Mouse (Mus musculus): Measurements from ENCODE around the gene Opn4. TPM values are rescaled to one million over a fixed set of nuclear protein-coding genes. Genes with fewer than 3 reads are reported as not detected.

Gene Opn4
- polyA plus RNA-seq, 1 experiment from 2014 or later, result 4.1 TPM

DNA sequence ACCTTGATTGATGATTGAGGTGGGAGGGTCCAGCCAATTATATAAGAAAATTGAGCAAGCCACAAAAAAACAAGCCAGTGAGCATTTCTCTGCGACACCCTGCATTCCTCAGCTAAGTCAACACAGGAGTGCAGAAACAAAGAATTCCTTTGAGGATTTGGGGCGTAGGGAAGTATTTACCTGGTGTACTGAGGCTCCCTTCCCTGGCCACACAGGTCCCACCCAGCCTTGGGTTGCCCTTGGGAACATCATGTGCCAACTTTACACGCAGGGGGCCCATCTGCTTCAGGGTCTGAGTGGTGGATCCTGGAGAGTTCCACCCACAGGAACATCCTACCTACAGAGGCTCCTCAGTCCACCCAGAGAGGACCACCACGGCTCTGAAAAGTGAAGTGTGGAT, 15.7 kb upstream of the Opn4 start:
- no peaks in the 10 kb centered on the region for H3K9me3 ChIP-seq
- peaks cover 21% of the 10 kb centered on the region for H3K27me3 ChIP-seq (ENCODE audit: insufficient read depth, poor library complexity, severe bottlenecking)
- 46% methylated on average over 4 of the region's 4 CpGs for WGBS
- H3K4me3 ChIP-seq, result no peak overlapping the region
- no peak for DNase-seq (ENCODE audit: low spot score)
- no peaks in the 10 kb centered on the region for H3K36me3 ChIP-seq
- peaks cover 18% of the 10 kb centered on the region for H3K4me1 ChIP-seq
- H3K27ac ChIP-seq, result no peak overlapping the region

- Histone ChIP-seq H3K9me3 (no peaks in the 10 kb centered on the region), H3K4me1 (peaks cover 16% of the 10 kb centered on the region), H3K4me3 (peak overlapping the region; percentile 54), H3K36me3 (no peaks in the 10 kb centered on the region), H3K27ac (peak overlapping the region; percentile 62), H3K27me3 (ENCODE audit: insufficient read depth, poor library complexity, severe bottlenecking) (peaks cover 21% of the 10 kb centered on the region)
- no peak for DNase-seq (ENCODE audit: low spot score)
- WGBS, result 4% methylated on average over 13 of the region's 13 CpGs
These were observed 15.1 kb upstream of the Opn4 start for GRCm38 (mm10) chr14:34615082-34615481.

DNA sequence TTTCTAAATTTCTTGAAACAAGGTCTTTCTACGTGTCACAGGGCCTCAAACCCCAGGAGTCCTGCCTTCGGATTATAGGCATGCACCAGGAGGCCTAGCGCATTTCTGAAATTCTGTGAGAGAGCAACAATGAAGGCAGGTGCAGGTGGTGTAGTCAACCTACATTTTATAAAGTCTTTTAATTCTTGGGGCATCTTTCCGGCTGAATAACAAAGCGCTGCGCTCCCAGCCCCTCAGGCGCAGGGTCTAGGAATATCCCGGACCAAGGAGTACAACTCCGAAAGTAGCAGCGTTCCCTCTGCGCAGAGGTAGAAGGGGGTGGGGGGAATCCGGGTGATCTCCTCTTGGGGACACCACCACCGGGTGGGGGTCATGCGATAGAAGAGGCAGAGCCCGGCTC, 14.6 kb upstream of the Opn4 start:
- Histone ChIP-seq H3K9me3 (no peaks in the 10 kb centered on the region), H3K27me3 (ENCODE audit: insufficient read depth, poor library complexity, severe bottlenecking) (peaks cover 21% of the 10 kb centered on the region), H3K4me3 (peak overlapping the region; percentile 54), H3K4me1 (peaks cover 16% of the 10 kb centered on the region), H3K27ac (peak overlapping the region; percentile 62), H3K36me3 (no peaks in the 10 kb centered on the region)
- DNase-seq (ENCODE audit: low spot score), result no peak
- 9% methylated on average over 15 of the region's 15 CpGs for WGBS

DNA sequence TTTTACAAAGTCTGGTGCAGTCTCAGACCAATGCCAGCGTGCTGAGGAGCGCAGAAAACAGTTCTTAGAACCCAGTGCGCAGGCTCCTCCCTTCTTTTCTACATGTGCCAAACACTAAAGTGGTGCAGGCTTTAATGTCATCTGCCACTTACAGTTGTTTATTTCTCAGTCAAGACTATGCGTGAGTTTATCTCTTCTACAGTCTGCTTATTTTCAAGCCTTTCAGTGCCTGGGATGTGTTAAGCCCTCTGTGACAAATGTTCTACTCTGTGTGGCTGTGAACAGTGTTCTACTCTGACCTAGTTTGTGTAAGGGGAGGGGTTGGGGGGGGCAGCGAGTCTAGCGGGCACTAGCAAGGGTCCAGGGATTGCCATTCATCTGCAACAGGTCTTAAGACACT, 13.6 kb upstream of the Opn4 start:
- H3K27me3 ChIP-seq (ENCODE audit: insufficient read depth, poor library complexity, severe bottlenecking), result peaks cover 21% of the 10 kb centered on the region
- no peak overlapping the region for H3K4me3 ChIP-seq
- 32% methylated on average over 6 of the region's 6 CpGs for WGBS
- H3K27ac ChIP-seq, result no peak overlapping the region
- no peak for DNase-seq (ENCODE audit: low spot score)
- peaks cover 16% of the 10 kb centered on the region for H3K4me1 ChIP-seq
- no peaks in the 10 kb centered on the region for H3K36me3 ChIP-seq
- no peaks in the 10 kb centered on the region for H3K9me3 ChIP-seq

DNA sequence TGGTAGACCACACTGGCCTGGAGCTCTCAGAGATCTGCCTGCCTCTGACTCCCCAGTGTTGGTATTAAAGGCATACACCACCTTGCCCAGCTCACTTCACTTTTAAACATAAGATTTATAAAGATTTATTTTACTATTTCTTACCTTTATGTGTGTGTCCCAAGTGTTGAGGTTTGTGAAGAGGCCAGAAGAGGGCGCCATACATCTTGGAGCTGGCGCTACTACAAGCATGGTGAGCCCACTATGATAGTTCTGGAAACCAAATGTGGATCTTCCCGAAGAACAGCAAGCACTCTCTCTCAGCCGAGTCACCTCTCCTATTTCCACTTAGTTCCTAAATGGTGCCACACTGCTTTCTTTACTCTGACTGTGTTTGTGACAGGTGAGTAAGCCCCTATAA, 12.3 kb upstream of the Opn4 start:
- DNase-seq (ENCODE audit: low spot score), result no peak
- Histone ChIP-seq H3K27me3 (ENCODE audit: insufficient read depth, poor library complexity, severe bottlenecking) (peaks cover 28% of the 10 kb centered on the region), H3K9me3 (no peaks in the 10 kb centered on the region), H3K36me3 (no peaks in the 10 kb centered on the region), H3K27ac (no peak overlapping the region), H3K4me3 (no peak overlapping the region), H3K4me1 (peaks cover 23% of the 10 kb centered on the region)
- 40% methylated on average over 4 of the region's 4 CpGs for WGBS

DNA sequence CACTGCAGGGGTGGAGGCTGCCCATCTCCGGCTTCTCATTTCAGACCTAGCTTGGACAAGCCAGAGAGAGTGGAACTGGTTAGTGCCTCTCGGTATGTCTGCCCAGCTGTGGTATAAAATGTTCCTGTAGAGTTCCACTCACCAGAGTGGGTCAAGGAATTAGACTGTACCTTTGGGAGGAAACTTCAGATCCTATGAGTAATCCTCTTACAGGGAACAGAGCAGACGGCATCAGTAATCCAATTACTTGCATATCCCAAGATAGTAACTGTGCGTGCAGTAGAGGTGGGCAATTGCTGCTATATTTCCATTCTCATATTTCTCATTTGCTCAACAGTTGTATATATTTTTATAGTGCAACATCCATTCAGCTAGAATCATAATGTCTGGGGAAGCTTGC, 11.6 kb upstream of the Opn4 start:
- H3K27ac ChIP-seq, result no peak overlapping the region
- no peak overlapping the region for H3K4me3 ChIP-seq
- WGBS, result 88% methylated on average over 4 of the region's 4 CpGs
- peaks cover 26% of the 10 kb centered on the region for H3K4me1 ChIP-seq
- H3K36me3 ChIP-seq, result no peaks in the 10 kb centered on the region
- H3K9me3 ChIP-seq, result no peaks in the 10 kb centered on the region
- no peak for DNase-seq (ENCODE audit: low spot score)
- peaks cover 28% of the 10 kb centered on the region for H3K27me3 ChIP-seq (ENCODE audit: insufficient read depth, poor library complexity, severe bottlenecking)

DNA sequence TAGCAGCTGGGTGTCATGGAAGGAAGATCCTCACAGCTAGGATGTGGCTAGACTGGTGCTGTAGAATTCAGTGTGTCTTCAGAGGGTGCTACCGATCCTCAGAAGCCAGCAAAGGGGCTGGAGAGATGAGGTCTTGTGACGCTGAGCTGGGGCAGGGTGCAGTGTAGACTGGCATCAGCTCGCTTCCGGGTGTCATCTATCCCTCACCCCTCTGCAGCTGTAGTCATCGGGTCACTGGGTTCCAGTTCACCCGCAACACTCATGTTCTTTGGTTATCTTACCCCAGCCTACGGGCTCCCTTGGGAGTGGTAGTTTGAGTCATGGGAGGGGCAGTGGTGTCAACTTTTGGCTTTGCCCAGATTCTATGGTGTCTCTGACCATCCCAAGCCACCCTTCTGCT, 2.0 kb upstream of the Opn4 start:
- 86% methylated on average over 7 of the region's 7 CpGs for WGBS
- DNase-seq (ENCODE audit: low spot score), result no peak
- no peaks in the 10 kb centered on the region; the same call in 1 of the 2 replicates for H3K27me3 ChIP-seq (ENCODE audit: insufficient read depth, poor library complexity, severe bottlenecking)
- H3K27ac ChIP-seq, result no peak overlapping the region
- H3K9me3 ChIP-seq, result 0 out of 2 replicates have a peak, but pooled peaks cover 5% of the 10 kb centered on the region
- peaks cover 20% of the 10 kb centered on the region for H3K4me1 ChIP-seq
- no peaks in the 10 kb centered on the region for H3K36me3 ChIP-seq
- H3K4me3 ChIP-seq, result no peak overlapping the region

- Histone ChIP-seq H3K4me3 (no peak overlapping the region), H3K4me1 (peaks cover 68% of the 10 kb centered on the region), H3K27me3 (ENCODE audit: insufficient read depth, poor library complexity, severe bottlenecking) (no peaks in the 10 kb centered on the region), H3K36me3 (no peaks in the 10 kb centered on the region), H3K9me3 (no peaks in the 10 kb centered on the region), H3K27ac (peak overlapping the region; percentile 74)
- no peak for DNase-seq (ENCODE audit: low spot score)
- WGBS, result 57% methylated on average over 17 of the region's 17 CpGs
These were observed 4.2 kb downstream of the Opn4 start for GRCm38 (mm10) chr14:34595596-34596255.

DNA sequence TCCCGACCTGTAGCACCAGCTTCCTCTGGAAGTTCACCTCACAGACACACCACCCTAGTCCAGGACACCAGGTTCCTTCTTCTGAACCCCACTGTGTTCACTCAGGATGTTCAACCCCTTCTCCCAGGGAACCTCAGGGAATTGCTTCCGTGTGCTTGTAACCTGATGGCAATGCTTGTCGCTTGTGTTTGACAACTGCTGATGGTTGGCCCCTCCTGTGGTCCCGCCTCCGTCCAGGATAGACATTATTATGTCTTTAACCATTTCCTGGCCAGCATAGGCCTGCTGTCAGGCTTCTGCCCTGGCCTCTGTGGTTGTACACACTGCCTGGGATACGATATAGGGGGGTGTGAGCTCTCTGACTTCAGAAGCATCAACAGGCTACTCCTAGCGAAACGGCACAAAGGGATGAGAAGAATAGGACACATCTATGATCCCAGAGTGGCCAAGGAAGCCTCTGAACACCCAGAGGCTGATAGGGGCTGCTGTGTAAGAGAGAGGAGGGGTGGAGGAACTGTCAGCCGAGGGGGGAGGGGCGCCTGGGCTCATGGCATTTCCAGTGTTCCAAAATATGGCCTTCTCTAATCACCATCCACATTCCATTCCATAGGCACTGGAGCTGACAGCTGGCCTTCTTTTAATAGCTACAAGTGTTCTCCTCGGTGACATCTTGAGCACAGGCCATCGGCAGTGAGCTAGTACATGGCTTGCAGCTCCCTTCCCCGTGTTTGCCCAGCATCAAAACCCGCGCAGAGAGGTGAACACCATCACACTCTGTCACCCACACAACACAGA, 8.0 kb downstream of the Opn4 start:
- Histone ChIP-seq H3K27me3 (ENCODE audit: insufficient read depth, poor library complexity, severe bottlenecking) (no peaks in the 10 kb centered on the region), H3K36me3 (no peaks in the 10 kb centered on the region), H3K4me3 (peak overlapping the region; percentile 34), H3K27ac (peak overlapping the region; percentile 94), H3K4me1 (peaks cover 85% of the 10 kb centered on the region), H3K9me3 (no peaks in the 10 kb centered on the region)
- WGBS, result 41% methylated on average over 15 of the region's 15 CpGs
- peak; percentile 91 for DNase-seq (ENCODE audit: low spot score)

- Histone ChIP-seq H3K27me3 (ENCODE audit: insufficient read depth, poor library complexity, severe bottlenecking) (no peaks in the 10 kb centered on the region), H3K27ac (peak overlapping the region; percentile 94), H3K9me3 (no peaks in the 10 kb centered on the region), H3K4me3 (peak overlapping the region; percentile 34; the same call in 1 of the 2 replicates), H3K36me3 (0 out of 2 replicates have a peak, but pooled peaks cover 1% of the 10 kb centered on the region), H3K4me1 (peaks cover 80% of the 10 kb centered on the region)
- DNase-seq (ENCODE audit: low spot score), result no peak
- WGBS, result 55% methylated on average over 24 of the region's 24 CpGs
These were observed 8.9 kb downstream of the Opn4 start for GRCm38 (mm10) chr14:34590743-34591675.

- peaks cover 83% of the 10 kb centered on the region for H3K4me1 ChIP-seq
- 75% methylated on average over 5 of the region's 5 CpGs for WGBS
These were observed 9.8 kb downstream of the Opn4 start for GRCm38 (mm10) chr14:34590017-34590570.

GRCm38 (mm10) chr14:34589185-34589713, 10.7 kb downstream of the Opn4 start:
- no peaks in the 10 kb centered on the region for H3K9me3 ChIP-seq
- 88% methylated on average over 8 of the region's 8 CpGs for WGBS
- H3K4me1 ChIP-seq, result peaks cover 83% of the 10 kb centered on the region
- H3K36me3 ChIP-seq, result peaks cover 14% of the 10 kb centered on the region
- DNase-seq (ENCODE audit: low spot score), result no peak
- no peaks in the 10 kb centered on the region for H3K27me3 ChIP-seq (ENCODE audit: insufficient read depth, poor library complexity, severe bottlenecking)
- peak overlapping the region; percentile 94 for H3K27ac ChIP-seq
- H3K4me3 ChIP-seq, result peak overlapping the region; percentile 66

More at GRCm38 (mm10) chr14:34590017-34590570, 9.8 kb downstream of the Opn4 start:
- Histone ChIP-seq H3K27ac (peak overlapping the region; percentile 94), H3K4me3 (no peak overlapping the region), H3K9me3 (no peaks in the 10 kb centered on the region), H3K27me3 (ENCODE audit: insufficient read depth, poor library complexity, severe bottlenecking) (no peaks in the 10 kb centered on the region), H3K36me3 (peaks cover 9% of the 10 kb centered on the region; the same call in 1 of the 2 replicates)
- DNase-seq (ENCODE audit: low spot score), result no peak

All from heart, embryonic 10.5 days (tissue).